Mouse (Mus musculus): ENCODE results near the gene Casc3. TPM values are rescaled to one million over a fixed set of nuclear protein-coding genes. Genes with fewer than 3 reads are reported as not detected.

Gene Casc3
- polyA plus RNA-seq, 1 experiment from 2014 or later: 41.9 TPM

DNA sequence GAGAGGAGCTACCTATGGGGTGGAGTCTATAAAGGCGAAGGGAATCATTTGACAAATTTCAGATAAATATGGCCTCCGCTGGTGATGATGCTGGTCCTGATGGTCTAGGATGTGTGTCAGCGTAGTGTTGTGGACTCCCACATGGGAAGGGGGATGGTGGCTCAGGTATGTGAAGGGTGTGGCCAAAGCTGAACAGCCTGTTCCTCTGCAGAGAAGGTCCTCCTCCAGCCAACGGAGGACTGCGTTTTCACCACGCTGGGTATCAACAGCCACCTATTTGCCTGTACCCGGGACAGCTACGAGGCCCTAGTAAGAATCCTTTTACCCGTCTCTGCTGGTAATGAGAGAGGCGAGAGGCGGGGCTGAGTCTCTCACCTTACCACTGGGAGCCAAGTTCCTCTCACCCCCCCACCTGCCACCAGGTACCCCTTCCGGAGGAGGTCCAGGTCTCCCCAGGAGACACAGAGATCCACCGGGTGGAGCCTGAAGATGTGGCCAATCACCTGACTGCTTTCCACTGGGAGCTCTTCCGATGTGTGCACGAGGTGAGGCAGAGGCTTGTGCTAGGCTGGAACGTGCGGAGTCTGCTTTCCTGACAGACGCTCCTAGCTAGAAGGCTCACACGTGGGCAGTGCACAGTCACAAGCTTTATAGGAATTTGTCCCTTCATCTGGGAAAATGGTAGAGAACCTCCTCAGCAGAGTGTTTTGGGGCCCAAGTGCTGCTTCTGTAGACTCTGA, 42.3 kb downstream of the Casc3 start:
- no peak overlapping the region for H3K27ac ChIP-seq (replicated peaks; ENCODE audit: low read depth, low read length)
- no peaks in the 10 kb centered on the region for H3K27me3 ChIP-seq (ENCODE audit: control insufficient read depth, insufficient read depth, low read length)
- ATAC-seq (replicated peaks; ENCODE audit: insufficient number of reproducible peaks, low FRiP score, low TSS enrichment, low read depth): no peak
- 65% methylated on average over 19 of the region's 19 CpGs for WGBS
- H3K4me2 ChIP-seq (ENCODE audit: low read depth, low read length): no peak overlapping the region
- H3K4me3 ChIP-seq (ENCODE audit: low read depth, low read length): no peak overlapping the region
- H3K4me1 ChIP-seq (ENCODE audit: control insufficient read depth, insufficient read depth, low read length): peaks cover 2% of the 10 kb centered on the region; the same call in 1 of the 2 replicates
- H3K36me3 ChIP-seq (replicated peaks; ENCODE audit: control insufficient read depth, insufficient read depth, low read depth, low read length): no peaks in the 10 kb centered on the region
- H3K9ac ChIP-seq (replicated peaks; ENCODE audit: low read length): no peak overlapping the region
- H3K9me3 ChIP-seq (replicated peaks; ENCODE audit: control insufficient read depth, low read length): no peaks in the 10 kb centered on the region
- DNase-seq (ENCODE audit: low spot score): no peak

DNA sequence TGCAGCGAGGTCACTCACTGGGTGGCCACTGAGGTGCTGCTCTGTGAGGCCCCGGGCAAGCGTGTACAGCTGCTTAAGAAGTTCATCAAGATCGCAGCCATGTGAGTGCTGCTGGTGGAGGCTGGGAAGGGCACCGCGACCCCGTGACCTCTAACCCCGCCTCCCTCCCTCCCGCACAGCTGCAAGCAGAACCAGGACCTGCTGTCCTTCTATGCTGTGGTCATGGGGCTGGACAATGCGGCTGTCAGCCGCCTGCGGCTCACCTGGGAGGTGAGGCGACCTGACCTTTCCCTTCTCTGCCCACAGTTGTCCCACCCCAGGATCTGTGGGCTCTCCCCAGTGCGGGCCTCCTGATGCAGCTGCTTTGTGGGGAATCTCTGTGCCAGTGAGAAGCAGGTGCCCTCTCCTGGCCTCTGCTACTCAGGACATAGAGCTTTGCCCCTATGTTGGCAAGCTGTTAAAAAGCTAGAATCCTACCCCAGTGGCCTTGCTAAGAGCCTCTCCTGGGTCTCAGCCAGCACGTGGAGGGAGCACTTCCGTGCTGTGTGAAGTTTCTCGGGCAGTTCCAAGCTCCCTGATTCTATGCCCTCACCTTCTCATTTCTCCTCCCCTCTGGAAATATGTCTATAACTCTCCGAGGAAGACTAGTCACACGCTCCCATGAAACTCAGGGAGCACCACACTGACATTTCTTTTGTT, 44.6 kb downstream of the Casc3 start:
- no peaks in the 10 kb centered on the region for H3K36me3 ChIP-seq (replicated peaks; ENCODE audit: control insufficient read depth, insufficient read depth, low read depth, low read length)
- H3K27me3 ChIP-seq (ENCODE audit: control insufficient read depth, insufficient read depth, low read length): no peaks in the 10 kb centered on the region
- ATAC-seq (replicated peaks; ENCODE audit: insufficient number of reproducible peaks, low FRiP score, low TSS enrichment, low read depth): no peak; the same call in 1 of the 2 replicates
- H3K27ac ChIP-seq (replicated peaks; ENCODE audit: low read depth, low read length): no peak overlapping the region
- H3K9me3 ChIP-seq (replicated peaks; ENCODE audit: control insufficient read depth, low read length): no peaks in the 10 kb centered on the region
- peak overlapping the region; percentile 1; the same call in 1 of the 2 replicates for H3K9ac ChIP-seq (replicated peaks; ENCODE audit: low read length)
- DNase-seq (ENCODE audit: low spot score): peak; percentile 16
- no peak overlapping the region for H3K4me2 ChIP-seq (ENCODE audit: low read depth, low read length)
- WGBS: 9% methylated on average over 19 of the region's 19 CpGs
- H3K4me1 ChIP-seq (ENCODE audit: control insufficient read depth, insufficient read depth, low read length): peaks cover 5% of the 10 kb centered on the region; the same call in 1 of the 2 replicates
- H3K4me3 ChIP-seq (ENCODE audit: low read depth, low read length): no peak overlapping the region

DNA sequence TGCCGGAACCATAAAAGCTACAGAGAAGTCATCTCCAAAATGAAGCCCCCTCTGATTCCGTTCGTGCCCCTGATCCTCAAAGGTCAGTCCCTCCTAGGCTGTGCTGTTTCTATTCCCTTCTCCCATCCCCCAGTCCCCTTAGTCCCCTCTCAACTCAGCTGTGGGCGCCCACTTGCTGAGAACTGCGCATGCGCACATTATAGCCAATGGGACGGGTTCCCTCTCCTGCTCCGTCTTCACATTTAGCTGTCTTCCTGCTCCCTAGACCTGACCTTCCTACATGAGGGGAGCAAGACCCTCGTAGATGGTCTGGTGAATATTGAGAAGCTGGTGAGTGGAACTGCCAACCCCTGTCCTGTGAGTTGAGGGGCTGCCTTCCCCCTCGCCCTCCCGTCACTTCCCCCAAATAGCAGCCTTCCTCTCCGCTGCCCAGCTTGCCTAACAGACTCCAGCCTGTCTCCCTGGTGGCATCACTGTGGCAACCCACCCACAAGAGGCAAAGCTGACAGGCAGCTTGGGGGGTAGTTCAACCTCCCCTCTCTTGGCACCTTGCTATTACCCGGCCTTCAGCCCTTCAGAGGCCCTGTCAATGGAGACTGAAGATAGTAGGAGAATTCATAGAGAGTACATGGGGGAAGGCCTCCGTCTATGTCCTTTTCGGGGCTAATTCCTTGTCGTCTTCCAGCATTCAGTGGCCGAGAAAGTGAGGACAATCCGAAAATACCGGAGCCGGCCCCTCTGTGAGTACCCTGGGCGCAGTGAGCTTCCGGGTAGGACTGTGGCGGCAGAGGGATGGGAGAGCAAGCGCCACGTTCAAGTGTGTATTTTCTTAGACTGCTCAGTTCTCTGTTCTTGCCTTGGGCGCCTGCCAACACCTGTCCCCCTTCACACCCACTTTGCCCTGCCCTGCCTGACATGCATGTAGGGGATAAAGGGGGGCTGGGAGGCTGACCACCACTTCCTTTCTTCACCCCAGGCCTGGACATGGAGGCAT, 45.7 kb downstream of the Casc3 start:
- peaks cover 5% of the 10 kb centered on the region; the same call in 1 of the 2 replicates for H3K4me1 ChIP-seq (ENCODE audit: control insufficient read depth, insufficient read depth, low read length)
- H3K27ac ChIP-seq (replicated peaks; ENCODE audit: low read depth, low read length): no peak overlapping the region
- H3K4me2 ChIP-seq (ENCODE audit: low read depth, low read length): no peak overlapping the region
- ATAC-seq (replicated peaks; ENCODE audit: insufficient number of reproducible peaks, low FRiP score, low TSS enrichment, low read depth): no peak
- no peaks in the 10 kb centered on the region for H3K36me3 ChIP-seq (replicated peaks; ENCODE audit: control insufficient read depth, insufficient read depth, low read depth, low read length)
- H3K4me3 ChIP-seq (ENCODE audit: low read depth, low read length): no peak overlapping the region
- no peaks in the 10 kb centered on the region for H3K9me3 ChIP-seq (replicated peaks; ENCODE audit: control insufficient read depth, low read length)
- H3K27me3 ChIP-seq (ENCODE audit: control insufficient read depth, insufficient read depth, low read length): no peaks in the 10 kb centered on the region
- 64% methylated on average over 26 of the region's 26 CpGs for WGBS
- no peak overlapping the region; the same call in 1 of the 2 replicates for H3K9ac ChIP-seq (replicated peaks; ENCODE audit: low read length)
- DNase-seq (ENCODE audit: low spot score): peak; percentile 25

DNA sequence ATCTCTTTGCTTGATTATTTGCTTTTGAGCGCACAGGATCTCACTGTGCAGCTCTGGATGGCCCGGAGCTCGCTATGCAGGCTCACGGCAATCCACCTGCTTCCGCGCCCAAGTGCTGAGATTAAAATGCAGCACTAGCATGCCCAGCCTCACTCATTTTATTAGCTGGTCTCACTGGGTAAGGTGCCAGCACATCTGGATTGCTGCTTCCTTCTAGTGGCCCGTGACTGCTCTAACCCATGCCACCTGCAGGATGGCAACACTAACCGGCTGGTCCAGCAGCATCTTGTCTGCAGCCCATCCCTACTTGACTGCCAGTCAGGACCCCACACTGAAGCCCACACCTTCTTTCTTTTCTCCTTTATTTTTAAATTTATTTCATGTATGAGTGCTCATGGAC, 49.4 kb downstream of the Casc3 start:
- H3K27ac ChIP-seq (replicated peaks; ENCODE audit: low read depth, low read length): no peak overlapping the region
- H3K27me3 ChIP-seq (ENCODE audit: control insufficient read depth, insufficient read depth, low read length): no peaks in the 10 kb centered on the region
- H3K36me3 ChIP-seq (replicated peaks; ENCODE audit: control insufficient read depth, insufficient read depth, low read depth, low read length): no peaks in the 10 kb centered on the region
- WGBS: 88% methylated on average over 8 of the region's 8 CpGs
- H3K9me3 ChIP-seq (replicated peaks; ENCODE audit: control insufficient read depth, low read length): no peaks in the 10 kb centered on the region
- H3K9ac ChIP-seq (replicated peaks; ENCODE audit: low read length): peak overlapping the region; percentile 9; the same call in 1 of the 2 replicates
- H3K4me1 ChIP-seq (ENCODE audit: control insufficient read depth, insufficient read depth, low read length): peaks cover 5% of the 10 kb centered on the region; the same call in 1 of the 2 replicates
- no peak overlapping the region for H3K4me3 ChIP-seq (ENCODE audit: low read depth, low read length)
- no peak for DNase-seq (ENCODE audit: low spot score)
- ATAC-seq (replicated peaks; ENCODE audit: insufficient number of reproducible peaks, low FRiP score, low TSS enrichment, low read depth): no peak
- H3K4me2 ChIP-seq (ENCODE audit: low read depth, low read length): no peak overlapping the region

DNA sequence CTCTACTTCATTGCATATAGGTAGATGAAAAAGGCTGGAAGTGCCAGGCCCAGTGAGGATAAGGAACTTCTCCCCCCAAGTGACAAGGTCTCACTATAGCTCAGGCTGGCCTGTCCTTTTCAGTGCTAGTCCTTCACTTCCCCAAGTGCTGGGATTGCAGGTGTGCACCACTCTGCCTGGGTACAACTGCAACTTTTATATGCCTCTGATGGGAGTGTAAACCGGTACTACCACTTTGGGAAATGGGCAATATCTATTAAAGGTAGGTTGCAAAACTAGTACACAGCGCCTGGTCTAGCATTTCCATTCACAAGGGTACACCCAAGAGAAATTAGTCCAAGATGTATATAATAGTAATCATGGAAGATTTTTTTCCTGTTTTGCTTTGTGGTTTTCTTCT, 50.0 kb downstream of the Casc3 start:
- Histone ChIP-seq H3K9me3 (replicated peaks; ENCODE audit: control insufficient read depth, low read length) (no peaks in the 10 kb centered on the region), H3K9ac (replicated peaks; ENCODE audit: low read length) (no peak overlapping the region), H3K27ac (replicated peaks; ENCODE audit: low read depth, low read length) (no peak overlapping the region), H3K27me3 (ENCODE audit: control insufficient read depth, insufficient read depth, low read length) (no peaks in the 10 kb centered on the region), H3K36me3 (replicated peaks; ENCODE audit: control insufficient read depth, insufficient read depth, low read depth, low read length) (no peaks in the 10 kb centered on the region), H3K4me1 (ENCODE audit: control insufficient read depth, insufficient read depth, low read length) (peaks cover 5% of the 10 kb centered on the region; the same call in 1 of the 2 replicates), H3K4me3 (ENCODE audit: low read depth, low read length) (no peak overlapping the region), H3K4me2 (ENCODE audit: low read depth, low read length) (no peak overlapping the region)
- no peak for DNase-seq (ENCODE audit: low spot score)
- WGBS: 91% methylated on average over 2 of the region's 2 CpGs
- ATAC-seq (replicated peaks; ENCODE audit: insufficient number of reproducible peaks, low FRiP score, low TSS enrichment, low read depth): no peak

DNA sequence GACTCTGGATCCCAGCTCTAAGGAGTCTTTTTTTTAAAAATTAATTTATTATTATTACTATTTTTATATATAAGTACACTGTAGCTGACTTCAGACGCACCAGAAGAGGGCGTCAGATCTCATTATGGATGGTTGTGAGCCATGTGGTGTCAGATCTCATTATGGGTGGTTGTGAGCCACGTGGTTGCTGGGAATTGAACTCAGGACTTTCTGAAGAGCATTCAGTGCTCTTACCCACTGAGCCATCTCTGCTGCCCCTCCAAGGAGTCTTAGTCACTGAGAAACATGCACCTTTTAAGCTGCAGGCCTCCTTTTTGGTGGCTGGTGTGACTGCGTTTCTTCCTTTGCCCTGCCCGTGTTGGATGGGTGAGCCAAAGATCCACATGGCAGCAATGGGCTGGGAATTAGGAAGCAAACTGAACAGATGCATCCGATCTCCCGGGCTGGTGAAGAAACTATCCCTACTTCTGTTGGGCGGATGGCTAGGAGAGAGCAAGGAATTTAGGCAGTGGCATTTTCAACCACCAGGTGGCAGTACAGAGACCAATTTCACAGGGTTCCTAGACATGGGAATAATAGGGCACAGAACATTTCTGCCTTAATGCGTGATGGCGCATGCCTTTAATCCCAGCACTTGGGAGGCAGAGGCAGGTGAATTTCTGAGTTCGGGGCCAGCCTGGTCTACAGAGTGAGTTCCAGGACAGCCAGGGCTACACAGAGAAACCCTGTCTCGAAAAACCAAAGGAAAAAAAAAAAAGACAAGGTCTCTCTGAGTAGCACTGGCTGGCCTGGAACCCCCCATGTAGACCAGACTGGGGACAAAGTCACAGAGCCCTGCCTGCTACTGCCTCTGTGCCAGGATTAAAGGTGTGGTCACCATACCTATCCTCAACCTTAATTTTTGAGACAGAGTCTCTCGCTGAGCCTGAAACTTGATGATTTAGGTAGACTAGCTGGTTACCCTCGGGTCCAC, 54.3 kb downstream of the Casc3 start:
- 35% methylated on average over 14 of the region's 14 CpGs for WGBS
- no peaks in the 10 kb centered on the region for H3K9me3 ChIP-seq (replicated peaks; ENCODE audit: control insufficient read depth, low read length)
- no peaks in the 10 kb centered on the region for H3K36me3 ChIP-seq (replicated peaks; ENCODE audit: control insufficient read depth, insufficient read depth, low read depth, low read length)
- peak; percentile 95 for DNase-seq (ENCODE audit: low spot score)
- no peaks in the 10 kb centered on the region for H3K4me1 ChIP-seq (ENCODE audit: control insufficient read depth, insufficient read depth, low read length)
- no peak overlapping the region for H3K27ac ChIP-seq (replicated peaks; ENCODE audit: low read depth, low read length)
- no peak for ATAC-seq (replicated peaks; ENCODE audit: insufficient number of reproducible peaks, low FRiP score, low TSS enrichment, low read depth)
- H3K9ac ChIP-seq (replicated peaks; ENCODE audit: low read length): no peak overlapping the region
- H3K4me3 ChIP-seq (ENCODE audit: low read depth, low read length): no peak overlapping the region
- no peak overlapping the region for H3K4me2 ChIP-seq (ENCODE audit: low read depth, low read length)
- H3K27me3 ChIP-seq (ENCODE audit: control insufficient read depth, insufficient read depth, low read length): no peaks in the 10 kb centered on the region

Data from embryonic facial prominence, embryonic 11.5 days (tissue).